Mouse (Mus musculus) cortical plate, adult 2 months (tissue): ENCODE measurements around the gene Zfp831.

Experiments
- CTCF ChIP-seq: fragments of 200-500 bp; IDR thresholded peaks from 2 replicates; pipeline ENCODE4 v1.5.1; 2011; ENCODE audit warnings: mild to moderate bottlenecking, control low read depth, low read length; ENCODE audit not compliant: insufficient read depth; ENCODE audit errors: extremely low read depth
- POLR2A ChIP-seq: fragments of 200-500 bp; IDR thresholded peaks from 2 replicates; pipeline ENCODE4 v1.6.1; 2011; ENCODE audit warnings: mild to moderate bottlenecking, low read length, control low read depth; ENCODE audit not compliant: insufficient read depth; ENCODE audit errors: extremely low read depth

DNA sequence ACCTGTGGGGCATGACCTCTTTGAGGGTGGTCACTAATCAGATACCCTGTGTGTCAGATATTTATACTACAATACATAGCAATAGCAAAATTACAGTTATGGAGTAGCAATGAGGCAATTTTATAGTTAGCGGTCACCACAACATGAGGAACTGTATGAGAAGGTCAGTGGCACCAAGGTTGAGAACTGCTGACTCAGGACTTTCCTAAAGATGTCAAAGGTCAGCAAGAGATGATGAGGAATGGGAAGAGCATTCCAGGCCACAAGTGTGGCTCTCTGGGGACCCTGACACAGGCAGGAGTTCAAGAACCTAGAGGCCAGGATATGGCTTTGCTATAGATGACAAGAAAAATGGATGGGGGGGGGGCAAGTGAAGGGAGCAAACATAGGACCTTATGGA lies 38.3 kb upstream of the Zfp831 start:
- TF ChIP-seq CTCF, result no peak
- TF ChIP-seq POLR2A, result no peak
